Mouse (Mus musculus) lung, adult 2 months (tissue): ENCODE data around the gene Rplp2.

Source experiments
- CTCF ChIP-seq: fragments of 200-500 bp; IDR thresholded peaks from 2 replicates; pipeline ENCODE4 v1.5.1; 2011; ENCODE audit warnings: mild to moderate bottlenecking, low read length, control low read depth; ENCODE audit not compliant: insufficient read depth
- POLR2A ChIP-seq: fragments of 200-500 bp; IDR thresholded peaks from 2 replicates; pipeline ENCODE4 v1.6.1; 2011; ENCODE audit warnings: low read depth, mild to moderate bottlenecking, control low read depth, low read length, borderline replicate concordance; ENCODE audit errors: extremely low read depth

- TF ChIP-seq CTCF (no peak), POLR2A (no peak)
Measured at GRCm38 (mm10) chr7:141416144-141416841, 30.9 kb upstream of the Rplp2 start.
